Mouse (Mus musculus) E14TG2a.4 (cell line): ENCODE results near the gene Cntn1.

Source experiments
- CTCF ChIP-seq: conservative IDR thresholded peaks from 2 replicates; pipeline ENCODE4 v1.5.1; 2014; ENCODE audit warnings: low read length
- NANOG ChIP-seq: IDR thresholded peaks from 2 replicates; pipeline ENCODE4 v1.6.1; 2014; ENCODE audit warnings: borderline replicate concordance, low read length, mixed read lengths
- POU5F1 ChIP-seq: IDR thresholded peaks from 2 replicates; pipeline ENCODE4 v1.6.1; 2014; ENCODE audit warnings: low read length, borderline replicate concordance

- TF ChIP-seq CTCF: no peak
- no peak for TF ChIP-seq NANOG
- no peak for TF ChIP-seq POU5F1
Measured at GRCm38 (mm10) chr15:92090787-92091186, 39.8 kb downstream of the Cntn1 start.
